ENCODE assay signal across 29 mouse cellular contexts in the genomic region with DNA sequence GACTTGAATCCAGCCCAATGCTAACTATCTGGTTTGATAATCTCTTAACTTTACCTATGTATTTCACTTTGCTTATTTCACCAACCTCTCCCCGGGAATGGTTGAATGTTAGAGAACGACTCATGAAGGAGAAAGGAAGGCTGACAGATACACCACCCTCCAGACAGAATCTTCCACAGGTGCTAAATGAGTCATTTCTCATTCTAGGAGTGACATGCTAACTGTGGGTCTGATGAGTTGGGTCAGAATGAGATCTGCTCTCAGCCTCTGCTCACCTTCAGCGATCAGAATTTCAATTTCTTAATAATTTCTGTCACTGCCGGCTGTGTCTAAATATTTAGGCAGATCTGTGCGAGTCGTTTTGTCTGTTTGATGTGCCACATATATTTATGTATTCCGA.
"Had no signal": no experiment of that assay in that cellular context is flagged by ENCODE, and none has a peak within 500 bp of the region (broad histone marks: within the 10 kb centered on the region; RNA-seq: fewer than 3 reads in every experiment).

No protein-coding gene starts in this region.

- H3K4me1 ChIP-seq: limb, embryonic 12.5 days; liver, embryonic 12.5 days; liver, embryonic 13.5 days; liver, embryonic 15.5 days; lung, embryonic 15.5 days; megakaryocyte, embryonic 14.5 days; midbrain, embryonic 12.5 days; midbrain, embryonic 13.5 days; midbrain, embryonic 15.5 days had no signal

- H3K27ac ChIP-seq: limb, embryonic 10.5 days; limb, embryonic 12.5 days; limb, embryonic 13.5 days; limb, embryonic 15.5 days; liver, embryonic 12.5 days; liver, embryonic 13.5 days; liver, embryonic 14.5 days; liver, embryonic 15.5 days; lung, embryonic 15.5 days; macrophage; midbrain, embryonic 10.5 days; midbrain, embryonic 12.5 days; midbrain, embryonic 13.5 days; midbrain, embryonic 15.5 days had no signal

- H3K9me3 ChIP-seq: limb, embryonic 10.5 days; limb, embryonic 12.5 days; limb, embryonic 13.5 days; limb, embryonic 15.5 days; liver, embryonic 12.5 days; liver, embryonic 13.5 days; liver, embryonic 15.5 days; lung, embryonic 15.5 days; megakaryocyte, embryonic 14.5 days; midbrain, embryonic 10.5 days; midbrain, embryonic 12.5 days; midbrain, embryonic 13.5 days; midbrain, embryonic 15.5 days had no signal

- H3K9ac ChIP-seq: limb, embryonic 12.5 days; limb, embryonic 13.5 days; limb, embryonic 15.5 days; liver, embryonic 12.5 days; liver, embryonic 13.5 days; liver, embryonic 14.5 days; liver, embryonic 15.5 days; liver, postnatal 0 days; lung, embryonic 14.5 days; lung, embryonic 15.5 days; midbrain, embryonic 12.5 days; midbrain, embryonic 13.5 days; midbrain, embryonic 15.5 days had no signal

- H3K4me2 ChIP-seq: limb, embryonic 12.5 days; limb, embryonic 13.5 days; limb, embryonic 15.5 days; liver, embryonic 11.5 days; liver, embryonic 12.5 days; liver, embryonic 13.5 days; liver, embryonic 15.5 days; lung, embryonic 14.5 days; lung, embryonic 15.5 days; midbrain, embryonic 11.5 days; midbrain, embryonic 12.5 days; midbrain, embryonic 13.5 days; midbrain, embryonic 15.5 days had no signal

- H3K27me3 ChIP-seq: limb, embryonic 12.5 days; limb, embryonic 13.5 days; limb, embryonic 15.5 days; liver, embryonic 13.5 days; liver, embryonic 15.5 days; lung, embryonic 15.5 days; midbrain, embryonic 15.5 days had no signal

- H3K4me3 ChIP-seq: limb, embryonic 10.5 days; limb, embryonic 12.5 days; limb, embryonic 13.5 days; limb, embryonic 15.5 days; liver, embryonic 12.5 days; liver, embryonic 13.5 days; liver, embryonic 15.5 days; lung, embryonic 15.5 days; megakaryocyte, embryonic 14.5 days; midbrain, embryonic 10.5 days; midbrain, embryonic 12.5 days; midbrain, embryonic 13.5 days; midbrain, embryonic 15.5 days; myocyte had no signal

- DNase-seq: left cerebral cortex, postnatal 4 days; liver; liver, embryonic 13.5 days; liver, postnatal 0 days; lung, adult 18-20 months; lung, adult 2 months; lung, embryonic 14.5 days; lung, postnatal 10 days; lung, postnatal 14 days; lung, postnatal 36 days; lung, postnatal 4 days; midbrain, embryonic 14.5 days had no signal

- H3K36me3 ChIP-seq: limb, embryonic 10.5 days; limb, embryonic 12.5 days; limb, embryonic 13.5 days; limb, embryonic 15.5 days; liver, embryonic 12.5 days; liver, embryonic 13.5 days; liver, embryonic 15.5 days; lung, embryonic 15.5 days; midbrain, embryonic 10.5 days; midbrain, embryonic 12.5 days; midbrain, embryonic 13.5 days; midbrain, embryonic 15.5 days had no signal
